Mouse (Mus musculus): ENCODE measurements around the gene Sh3pxd2a. TPM values are rescaled to one million over a fixed set of nuclear protein-coding genes. Genes with fewer than 3 reads are reported as not detected.

Sh3pxd2a gene
- total and polyA plus RNA-seq, 3 experiments, result 3.9 to 11.3 TPM; not detected in 1

GRCm38 (mm10) chr19:47502563-47502962 lies 38.4 kb upstream of the Sh3pxd2a start:
- peak; percentile 73 for DNase-seq (ENCODE audit: low read depth, low spot score)
- Histone ChIP-seq H3K4me1 (ENCODE audit: control insufficient read depth in 1 of 2, insufficient read depth in 2 of 2, low read length in 2 of 2) (no peaks in the 10 kb centered on the region), H3K36me3 (ENCODE audit: control insufficient read depth in 1 of 2, insufficient read depth in 2 of 2, low read length in 2 of 2) (no peaks in the 10 kb centered on the region; a peak in 1 of 4 replicates), H3K9me3 (replicated peaks; ENCODE audit: insufficient read depth, low read length) (no peaks in the 10 kb centered on the region), H3K27me3 (ENCODE audit: control insufficient read depth in 1 of 2, insufficient read depth in 2 of 2, low read length in 2 of 2) (no peaks in the 10 kb centered on the region), H3K79me2 (ENCODE audit: control insufficient read depth, insufficient read depth, low read length, poor library complexity) (no peaks in the 10 kb centered on the region), H3K4me3 (ENCODE audit: control insufficient read depth in 1 of 2, insufficient read depth in 1 of 2, low read depth in 2 of 2, low read length in 2 of 2) (no peak overlapping the region), H3K27ac (ENCODE audit: control insufficient read depth, low read depth, low read length) (no peak overlapping the region), H3K9ac (ENCODE audit: control insufficient read depth, low read depth, low read length, poor library complexity, severe bottlenecking) (no peak overlapping the region)
- no peak for TF ChIP-seq POLR2AphosphoS2 (IDR thresholded peaks at IDR 0.05; ENCODE audit: low read length)
- TF ChIP-seq MAZ (IDR thresholded peaks at IDR 0.05; ENCODE audit: low read depth, low read length), result 0 out of 2 replicates have a peak, but pooled peaks have one; percentile 15
- peak; percentile 72 for TF ChIP-seq SMC3 (IDR thresholded peaks at IDR 0.05; ENCODE audit: low read depth, low read length)
- no peak for TF ChIP-seq ELF1 (IDR thresholded peaks at IDR 0.05; ENCODE audit: low read depth, low read length)
- TF ChIP-seq MEF2A (IDR thresholded peaks at IDR 0.05; ENCODE audit: extremely low read depth, insufficient replicate concordance, low read depth, low read length, poor library complexity, severe bottlenecking), result no peak
- TF ChIP-seq MAFK (IDR thresholded peaks at IDR 0.05; ENCODE audit: borderline replicate concordance, low read depth, low read length), result no peak
- no peak for TF ChIP-seq USF2 (IDR thresholded peaks at IDR 0.05; ENCODE audit: borderline replicate concordance in 1 of 2, insufficient read depth in 1 of 2, low read depth in 1 of 2, low read length in 2 of 2)
- TF ChIP-seq BHLHE40 (IDR thresholded peaks at IDR 0.05; ENCODE audit: borderline replicate concordance, low read depth, low read length), result no peak
- TF ChIP-seq RAD21 (IDR thresholded peaks at IDR 0.05; ENCODE audit: low read depth, low read length), result peak; percentile 77
- peak; percentile 48 for TF ChIP-seq ZC3H11A (IDR thresholded peaks at IDR 0.05; ENCODE audit: low read depth, low read length)
- TF ChIP-seq HCFC1 (IDR thresholded peaks at IDR 0.05; ENCODE audit: low read depth, low read length), result no peak
- TF ChIP-seq CTCF (IDR thresholded peaks at IDR 0.05 in 2 of 3, conservative IDR thresholded peaks at IDR 0.05 in 1 of 3; ENCODE audit: control insufficient read depth in 1 of 3, insufficient read depth in 1 of 3, low read depth in 2 of 3, low read length in 3 of 3, poor library complexity in 1 of 3, severe bottlenecking in 1 of 3), result peak; percentile 36 to 87 (median 80)

DNA sequence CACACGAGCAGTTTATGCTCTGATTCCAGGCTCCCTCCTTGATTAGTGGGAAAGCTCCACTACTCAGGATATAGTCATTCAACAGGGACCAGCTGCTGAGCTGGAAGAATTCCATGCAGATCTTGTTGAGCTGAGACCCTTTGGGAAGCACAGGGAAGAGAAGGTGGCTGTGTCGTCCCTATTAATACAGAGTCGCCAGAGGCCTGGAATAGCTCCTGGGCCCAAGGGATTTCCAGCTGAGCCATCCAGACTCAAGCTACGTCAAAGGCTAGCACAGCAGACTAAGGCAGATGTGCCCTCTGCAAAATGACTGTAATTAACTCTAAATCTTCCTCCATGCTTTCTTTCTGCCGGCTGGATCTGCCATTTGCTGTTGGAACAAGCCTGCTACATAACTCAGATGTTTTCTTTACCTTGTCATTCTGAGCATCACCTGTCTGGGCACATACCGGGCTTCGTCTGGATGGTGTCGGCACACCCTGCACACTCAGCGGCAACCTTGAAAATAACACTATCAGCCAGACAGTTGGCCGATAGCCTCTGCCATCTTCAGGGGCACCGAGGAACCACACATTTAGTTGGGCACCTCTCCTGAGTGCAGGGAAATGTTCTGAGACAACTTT lies 36.3 kb upstream of the Sh3pxd2a start:
- H3K9ac ChIP-seq (ENCODE audit: control insufficient read depth, low read depth, low read length, poor library complexity, severe bottlenecking), result no peak overlapping the region
- H3K27ac ChIP-seq (ENCODE audit: control insufficient read depth, low read depth, low read length), result no peak overlapping the region
- no peak for DNase-seq (ENCODE audit: low read depth, low spot score)
- no peaks in the 10 kb centered on the region for H3K27me3 ChIP-seq (ENCODE audit: control insufficient read depth in 1 of 2, insufficient read depth in 2 of 2, low read length in 2 of 2)
- no peaks in the 10 kb centered on the region for H3K9me3 ChIP-seq (replicated peaks; ENCODE audit: insufficient read depth, low read length)
- H3K4me1 ChIP-seq (ENCODE audit: control insufficient read depth in 1 of 2, insufficient read depth in 2 of 2, low read length in 2 of 2), result no peaks in the 10 kb centered on the region
- no peak for TF ChIP-seq NELFE (IDR thresholded peaks at IDR 0.05; ENCODE audit: low read depth, low read length)
- no peak for TF ChIP-seq USF1 (IDR thresholded peaks at IDR 0.05; ENCODE audit: low read depth, low read length)
- no peak for TF ChIP-seq ZKSCAN1 (IDR thresholded peaks at IDR 0.05; ENCODE audit: low read depth, low read length)
- TF ChIP-seq MXI1 (IDR thresholded peaks at IDR 0.05; ENCODE audit: low read depth, low read length), result no peak
- no peak for TF ChIP-seq MEF2A (IDR thresholded peaks at IDR 0.05; ENCODE audit: extremely low read depth, insufficient replicate concordance, low read depth, low read length, poor library complexity, severe bottlenecking)
- H3K36me3 ChIP-seq (ENCODE audit: control insufficient read depth in 1 of 2, insufficient read depth in 2 of 2, low read length in 2 of 2), result no peaks in the 10 kb centered on the region
- no peaks in the 10 kb centered on the region for H3K79me2 ChIP-seq (ENCODE audit: control insufficient read depth, insufficient read depth, low read length, poor library complexity)
- no peak overlapping the region for H3K4me3 ChIP-seq (ENCODE audit: control insufficient read depth in 1 of 2, insufficient read depth in 1 of 2, low read depth in 2 of 2, low read length in 2 of 2)
